ENCODE assay signal across 22 mouse cellular contexts in the genomic region with DNA sequence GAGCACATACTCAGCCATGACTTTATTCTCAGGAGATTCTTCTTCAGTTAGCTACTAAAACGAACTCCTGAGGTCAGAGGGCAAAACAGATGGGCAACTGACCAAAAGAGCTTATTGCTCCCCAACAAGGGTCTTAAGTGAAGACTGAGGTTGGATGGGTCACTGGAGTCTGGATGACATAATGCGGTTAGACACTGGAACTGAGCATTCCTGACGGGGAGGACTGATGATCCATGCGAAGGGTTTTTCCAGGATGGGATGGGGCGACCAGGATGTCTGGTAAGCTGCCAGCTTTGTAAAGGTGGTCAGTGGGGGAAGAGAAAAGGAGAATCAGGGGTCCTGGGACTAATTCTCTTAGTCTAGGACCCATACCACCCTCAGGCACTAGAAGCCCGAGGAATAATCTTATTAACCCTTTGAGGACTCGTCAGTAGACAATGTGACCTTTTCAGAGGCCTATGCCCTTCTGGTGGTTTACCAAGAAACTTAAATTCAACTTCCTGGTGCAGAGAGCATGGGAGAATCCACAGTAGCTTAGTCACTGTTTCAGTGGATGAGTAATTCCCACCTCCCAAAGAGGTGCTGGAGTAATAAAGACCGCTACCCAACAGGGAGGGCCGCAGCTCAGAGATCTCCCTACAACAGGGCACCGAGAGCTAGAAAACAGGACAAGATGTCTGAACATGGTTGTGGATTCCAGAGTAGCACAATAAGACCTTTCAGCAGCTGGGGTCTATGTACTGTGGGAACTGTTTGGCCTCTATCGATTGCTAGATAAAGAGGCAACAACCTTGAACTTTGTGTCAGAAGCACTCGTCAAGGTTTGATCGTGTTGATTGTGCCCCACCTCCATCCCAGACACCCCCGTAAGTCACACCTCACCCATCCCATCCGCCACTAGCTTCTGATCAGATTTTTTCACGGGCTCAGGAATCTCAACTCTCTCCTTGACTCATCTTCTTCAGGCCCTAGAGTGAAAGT. TPM values are rescaled to one million over a fixed set of nuclear protein-coding genes. Genes with fewer than 3 reads are reported as not detected.
DNase-seq lines count a peak whose midpoint lies in the region; ATAC-seq and TF ChIP-seq lines count a peak whose summit lies in the region.
"Had no signal": no experiment of that assay in that cellular context is flagged by ENCODE, and none has a peak within 500 bp of the region (broad histone marks: within the 10 kb centered on the region; RNA-seq: fewer than 3 reads in every experiment).

No protein-coding gene starts in this region.

- H3K9me3 ChIP-seq in kidney, embryonic 16.5 days (ENCODE audit: low read length), result no peaks in the 10 kb centered on the region
- H3K9me3 ChIP-seq in stomach, embryonic 15.5 days, result no peaks in the 10 kb centered on the region
- no peaks in the 10 kb centered on the region for H3K9me3 ChIP-seq in stomach, postnatal 0 days (ENCODE audit: control insufficient read depth, low read length)
- no peaks in the 10 kb centered on the region for H3K9me3 ChIP-seq in intestine, embryonic 15.5 days
- H3K9me3 ChIP-seq in stomach, embryonic 16.5 days (replicated peaks; ENCODE audit: control insufficient read depth, low read length), result no peaks in the 10 kb centered on the region
- no peaks in the 10 kb centered on the region for H3K9me3 ChIP-seq in forebrain, embryonic 13.5 days (replicated peaks)
- H3K9me3 ChIP-seq: embryonic facial prominence, embryonic 13.5 days; forebrain, embryonic 12.5 days; G1E; heart, embryonic 12.5 days; hindbrain, embryonic 10.5 days had no signal

- peaks cover 30% of the 10 kb centered on the region for H3K36me3 ChIP-seq in kidney, embryonic 16.5 days (ENCODE audit: insufficient read depth, low read length)
- H3K36me3 ChIP-seq in stomach, embryonic 15.5 days, result no peaks in the 10 kb centered on the region
- H3K36me3 ChIP-seq in stomach, postnatal 0 days (ENCODE audit: control insufficient read depth, insufficient read depth, low read length), result no peaks in the 10 kb centered on the region
- H3K36me3 ChIP-seq in intestine, embryonic 15.5 days, result no peaks in the 10 kb centered on the region
- H3K36me3 ChIP-seq in stomach, embryonic 16.5 days (ENCODE audit: control insufficient read depth, insufficient read depth, low read length), result no peaks in the 10 kb centered on the region
- H3K36me3 ChIP-seq in forebrain, embryonic 13.5 days (ENCODE audit: poor library complexity, severe bottlenecking), result no peaks in the 10 kb centered on the region
- H3K36me3 ChIP-seq: embryonic facial prominence, embryonic 13.5 days; forebrain, embryonic 12.5 days; G1E; heart, embryonic 12.5 days; hindbrain, embryonic 10.5 days had no signal

- H3K4me2 ChIP-seq in kidney, embryonic 16.5 days (replicated peaks; ENCODE audit: low read depth, low read length), result no peak overlapping the region
- H3K4me2 ChIP-seq in stomach, embryonic 15.5 days, result no peak overlapping the region
- H3K4me2 ChIP-seq in stomach, postnatal 0 days (replicated peaks; ENCODE audit: low read depth), result no peak overlapping the region
- no peak overlapping the region for H3K4me2 ChIP-seq in intestine, embryonic 15.5 days (replicated peaks)
- no peak overlapping the region for H3K4me2 ChIP-seq in stomach, embryonic 16.5 days (ENCODE audit: low read depth, low read length)
- H3K4me2 ChIP-seq in forebrain, embryonic 13.5 days, result no peak overlapping the region
- H3K4me2 ChIP-seq: embryonic facial prominence, embryonic 13.5 days; forebrain, embryonic 12.5 days; heart, embryonic 12.5 days had no signal

- H3K4me1 ChIP-seq in kidney, embryonic 16.5 days (ENCODE audit: insufficient read depth, low read length), result peaks cover 5% of the 10 kb centered on the region; the same call in 1 of the 2 replicates
- H3K4me1 ChIP-seq in stomach, embryonic 15.5 days, result peaks cover 5% of the 10 kb centered on the region; the same call in 1 of the 2 replicates
- no peaks in the 10 kb centered on the region for H3K4me1 ChIP-seq in stomach, postnatal 0 days (replicated peaks; ENCODE audit: control insufficient read depth, insufficient read depth)
- H3K4me1 ChIP-seq in intestine, embryonic 15.5 days (replicated peaks), result 0 out of 2 replicates have a peak, but pooled peaks cover 3% of the 10 kb centered on the region
- H3K4me1 ChIP-seq in stomach, embryonic 16.5 days (ENCODE audit: control insufficient read depth, insufficient read depth, low read length), result no peaks in the 10 kb centered on the region
- no peaks in the 10 kb centered on the region for H3K4me1 ChIP-seq in forebrain, embryonic 13.5 days
- H3K4me1 ChIP-seq: embryonic facial prominence, embryonic 13.5 days; forebrain, embryonic 12.5 days; heart, embryonic 12.5 days had no signal

- no peak for TF ChIP-seq EP300 in stomach, postnatal 0 days (optimal IDR thresholded peaks at IDR 0.05)

- WGBS in kidney, embryonic 16.5 days, result 65% methylated on average over 16 of the region's 16 CpGs
- WGBS in stomach, embryonic 15.5 days, result 64% methylated on average over 16 of the region's 16 CpGs
- WGBS in stomach, postnatal 0 days, result 71% methylated on average over 16 of the region's 16 CpGs
- 65% methylated on average over 16 of the region's 16 CpGs for WGBS in intestine, embryonic 15.5 days
- WGBS in stomach, embryonic 16.5 days, result 68% methylated on average over 16 of the region's 16 CpGs
- WGBS in forebrain, embryonic 13.5 days, result 84% methylated on average over 16 of the region's 16 CpGs

- H3K4me3 ChIP-seq in kidney, embryonic 16.5 days (ENCODE audit: low read length), result no peak overlapping the region
- H3K4me3 ChIP-seq in stomach, embryonic 15.5 days (replicated peaks), result no peak overlapping the region
- H3K4me3 ChIP-seq in stomach, postnatal 0 days (ENCODE audit: low read depth, low read length), result no peak overlapping the region
- H3K4me3 ChIP-seq in intestine, embryonic 15.5 days (replicated peaks), result no peak overlapping the region
- no peak overlapping the region for H3K4me3 ChIP-seq in stomach, embryonic 16.5 days (replicated peaks; ENCODE audit: low read length)
- H3K4me3 ChIP-seq in forebrain, embryonic 13.5 days, result no peak overlapping the region
- H3K4me3 ChIP-seq: embryonic facial prominence, embryonic 13.5 days; forebrain, embryonic 12.5 days; heart, adult 2 months; heart, embryonic 12.5 days; hindbrain, embryonic 10.5 days had no signal

- no peak overlapping the region for H3K9ac ChIP-seq in kidney, embryonic 16.5 days (replicated peaks; ENCODE audit: low read length)
- no peak overlapping the region for H3K9ac ChIP-seq in stomach, embryonic 15.5 days
- no peak overlapping the region for H3K9ac ChIP-seq in stomach, postnatal 0 days (ENCODE audit: low read length)
- no peak overlapping the region for H3K9ac ChIP-seq in intestine, embryonic 15.5 days
- no peak overlapping the region for H3K9ac ChIP-seq in stomach, embryonic 16.5 days (ENCODE audit: low read length)
- no peak overlapping the region for H3K9ac ChIP-seq in forebrain, embryonic 13.5 days
- H3K9ac ChIP-seq: embryonic facial prominence, embryonic 13.5 days; forebrain, embryonic 12.5 days; forebrain, postnatal 0 days; heart, embryonic 12.5 days had no signal

- H3K27me3 ChIP-seq in kidney, embryonic 16.5 days (ENCODE audit: insufficient read depth, low read length), result no peaks in the 10 kb centered on the region
- H3K27me3 ChIP-seq in stomach, embryonic 15.5 days (replicated peaks), result no peaks in the 10 kb centered on the region
- H3K27me3 ChIP-seq in stomach, postnatal 0 days (ENCODE audit: control insufficient read depth, insufficient read depth, low read length), result no peaks in the 10 kb centered on the region
- no peaks in the 10 kb centered on the region for H3K27me3 ChIP-seq in intestine, embryonic 15.5 days (replicated peaks)
- no peaks in the 10 kb centered on the region for H3K27me3 ChIP-seq in stomach, embryonic 16.5 days (ENCODE audit: control insufficient read depth, insufficient read depth, low read length)
- no peaks in the 10 kb centered on the region for H3K27me3 ChIP-seq in forebrain, embryonic 13.5 days
- H3K27me3 ChIP-seq: embryonic facial prominence, embryonic 13.5 days; forebrain, embryonic 12.5 days; heart, embryonic 12.5 days had no signal

- ATAC-seq in kidney, embryonic 16.5 days (ENCODE audit: low FRiP score, low TSS enrichment), result no peak
- ATAC-seq in stomach, embryonic 15.5 days (ENCODE audit: insufficient read depth, low FRiP score, low read depth), result peak; percentile 18; the same call in 1 of the 2 replicates
- ATAC-seq in stomach, postnatal 0 days (ENCODE audit: low FRiP score, low TSS enrichment), result no peak
- ATAC-seq in intestine, embryonic 15.5 days, result peak; percentile 62
- ATAC-seq in stomach, embryonic 16.5 days (ENCODE audit: insufficient read depth, low FRiP score), result 0 out of 2 replicates have a peak, but pooled peaks have one; percentile 13
- no peak for ATAC-seq in forebrain, embryonic 13.5 days
- ATAC-seq: CD4-positive, CD25-positive, alpha-beta regulatory T cell, adult 4 months; forebrain, postnatal 0 days had no signal

- peak overlapping the region; percentile 6; the same call in 1 of the 2 replicates for H3K27ac ChIP-seq in kidney, embryonic 16.5 days (ENCODE audit: low read length)
- no peak overlapping the region for H3K27ac ChIP-seq in stomach, embryonic 15.5 days
- H3K27ac ChIP-seq in stomach, postnatal 0 days (replicated peaks), result no peak overlapping the region
- no peak overlapping the region for H3K27ac ChIP-seq in intestine, embryonic 15.5 days
- no peak overlapping the region for H3K27ac ChIP-seq in stomach, embryonic 16.5 days (ENCODE audit: low read length)
- no peak overlapping the region for H3K27ac ChIP-seq in forebrain, embryonic 13.5 days
- H3K27ac ChIP-seq: embryonic facial prominence, embryonic 13.5 days; forebrain, embryonic 12.5 days; heart, adult 2 months; hindbrain, embryonic 10.5 days had no signal

- TF ChIP-seq CTCF in stomach, postnatal 0 days (IDR thresholded peaks at IDR 0.05; ENCODE audit: low read depth), result no peak

- no peak for DNase-seq in kidney, postnatal 10 days
- no peak for DNase-seq in stomach, postnatal 0 days (ENCODE audit: low spot score)
- no peak for DNase-seq in right cerebral cortex, postnatal 36 days (ENCODE audit: low spot score in 2 of 2)
- DNase-seq: adrenal gland, postnatal 14 days; B cell, adult 2 months; cerebellum, adult 11-12 months; cerebellum, adult 9-10 months; cerebellum, postnatal 25 days; forebrain, postnatal 0 days; gastrocnemius, postnatal 14 days; heart, adult 2 months had no signal

RNA-seq across cellular contexts. Expression of gene Ddx52, which starts 45.1 kb away (rescaled TPM):
- polyA plus RNA-seq in kidney, embryonic 16.5 days (2015; fragmentation: Nextera tagmentation; extraction: Ambion mirVana), result 35.4 and 39.0 TPM in 2 replicates
- polyA plus RNA-seq in stomach, embryonic 15.5 days (2015; fragmentation: Nextera tagmentation; extraction: Ambion mirVana), result 30.4 and 31.0 TPM in 2 replicates
- 15.1 and 15.3 TPM in 2 replicates for polyA plus RNA-seq in stomach, postnatal 0 days (2015; fragmentation: Nextera tagmentation; extraction: Ambion mirVana)
- 28.4 and 31.2 TPM in 2 replicates for polyA plus RNA-seq in intestine, embryonic 15.5 days (2015; fragmentation: Nextera tagmentation; extraction: Ambion mirVana)
- 24.0 and 27.4 TPM in 2 replicates for polyA plus RNA-seq in stomach, embryonic 16.5 days (2015; fragmentation: Nextera tagmentation; extraction: Ambion mirVana)
- 37.4 and 41.9 TPM in 2 replicates for polyA plus RNA-seq in forebrain, embryonic 13.5 days (2015; fragmentation: Nextera tagmentation; extraction: Ambion mirVana)

RNA-seq across cellular contexts. Expression of gene Hnf1b, which starts 46.9 kb away (rescaled TPM):
- 90.9 and 104 TPM in 2 replicates for polyA plus RNA-seq in kidney, embryonic 16.5 days (2015; fragmentation: Nextera tagmentation; extraction: Ambion mirVana)
- 6.0 and 8.0 TPM in 2 replicates for polyA plus RNA-seq in stomach, embryonic 15.5 days (2015; fragmentation: Nextera tagmentation; extraction: Ambion mirVana)
- 4.8 and 5.0 TPM in 2 replicates for polyA plus RNA-seq in stomach, postnatal 0 days (2015; fragmentation: Nextera tagmentation; extraction: Ambion mirVana)
- polyA plus RNA-seq in intestine, embryonic 15.5 days (2015; fragmentation: Nextera tagmentation; extraction: Ambion mirVana), result 9.3 and 11.2 TPM in 2 replicates
- polyA plus RNA-seq in stomach, embryonic 16.5 days (2015; fragmentation: Nextera tagmentation; extraction: Ambion mirVana), result 5.6 and 6.9 TPM in 2 replicates
- polyA plus RNA-seq in forebrain, embryonic 13.5 days (2015; fragmentation: Nextera tagmentation; extraction: Ambion mirVana), result not detected in 2 replicates
- polyA plus RNA-seq: CD4-positive, CD25-positive, alpha-beta regulatory T cell, adult 4 months; embryonic facial prominence, embryonic 13.5 days; forebrain, embryonic 12.5 days; G1E; hindbrain, embryonic 10.5 days had no signal

Comparison
In these comparisons a context has a peak if more than half of its experiments do, and no peak if none do; other contexts are left out.
1. ATAC-seq: peak in stomach, embryonic 15.5 days (single experiment), intestine, embryonic 15.5 days (single experiment) and stomach, embryonic 16.5 days (single experiment); none in kidney, embryonic 16.5 days (single experiment), stomach, postnatal 0 days (single experiment) and forebrain, embryonic 13.5 days (single experiment).